Mouse (Mus musculus): ENCODE results near the gene Synpr.

The Synpr gene

GRCm38 (mm10) chr14:13519239-13520011 lies 234.8 kb downstream of the Synpr start:
- in situ Hi-C loops (cut with MseI, MboI): no loop called here

GRCm38 (mm10) chr14:13547746-13548145 lies 263.2 kb downstream of the Synpr start:
- in situ Hi-C loops (cut with MseI, MboI): no loop called here

GRCm38 (mm10) chr14:13551209-13551608 lies 266.6 kb downstream of the Synpr start:
- in situ Hi-C loops (cut with MseI, MboI): no loop called here

GRCm38 (mm10) chr14:13553616-13554370 lies 269.2 kb downstream of the Synpr start:
- in situ Hi-C loops (cut with MseI, MboI): no loop called here

GRCm38 (mm10) chr14:13554631-13555030 lies 270.1 kb downstream of the Synpr start:
- in situ Hi-C loops (cut with MseI, MboI): no loop called here

GRCm38 (mm10) chr14:13558117-13558516 lies 273.5 kb downstream of the Synpr start:
- in situ Hi-C loops (cut with MseI, MboI): no loop called here

GRCm38 (mm10) chr14:13567250-13567649 lies 282.7 kb downstream of the Synpr start:
- in situ Hi-C loops (cut with MseI, MboI): no loop called here

GRCm38 (mm10) chr14:13567996-13568395 lies 283.4 kb downstream of the Synpr start:
- in situ Hi-C loops (cut with MseI, MboI): no loop called here

- in situ Hi-C loops (cut with MseI, MboI): no loop called here
Measured at GRCm38 (mm10) chr14:13571941-13572340, 287.4 kb downstream of the Synpr start.

- in situ Hi-C loops (cut with MseI, MboI): no loop called here
Measured at GRCm38 (mm10) chr14:13572530-13572929, 287.9 kb downstream of the Synpr start.

GRCm38 (mm10) chr14:13578101-13578500 lies 293.5 kb downstream of the Synpr start:
- in situ Hi-C loops (cut with MseI, MboI): no loop called here

GRCm38 (mm10) chr14:13578744-13579143 lies 294.2 kb downstream of the Synpr start:
- in situ Hi-C loops (cut with MseI, MboI): no loop called here

GRCm38 (mm10) chr14:13593321-13593940 lies 308.9 kb downstream of the Synpr start:
- in situ Hi-C loops (cut with MseI, MboI): no loop called here

- in situ Hi-C loops (cut with MseI, MboI): no loop called here
Measured at GRCm38 (mm10) chr14:13596251-13596650, 311.7 kb downstream of the Synpr start.

GRCm38 (mm10) chr14:13597204-13597603 lies 312.6 kb downstream of the Synpr start:
- in situ Hi-C loops (cut with MseI, MboI): no loop called here

GRCm38 (mm10) chr14:13620531-13620930 lies 336.0 kb downstream of the Synpr start:
- in situ Hi-C loops (cut with MseI, MboI): no loop called here

GRCm38 (mm10) chr14:13649865-13650264 lies 365.3 kb downstream of the Synpr start:
- in situ Hi-C loops (cut with MseI, MboI): no loop called here

GRCm38 (mm10) chr14:13651039-13651438 lies 366.5 kb downstream of the Synpr start:
- in situ Hi-C loops (cut with MseI, MboI): no loop called here

- in situ Hi-C loops (cut with MseI, MboI): no loop called here
Measured at GRCm38 (mm10) chr14:13651541-13652298, 367.1 kb downstream of the Synpr start.
